Mouse (Mus musculus): ENCODE results near the gene Dnajc1.

DNA sequence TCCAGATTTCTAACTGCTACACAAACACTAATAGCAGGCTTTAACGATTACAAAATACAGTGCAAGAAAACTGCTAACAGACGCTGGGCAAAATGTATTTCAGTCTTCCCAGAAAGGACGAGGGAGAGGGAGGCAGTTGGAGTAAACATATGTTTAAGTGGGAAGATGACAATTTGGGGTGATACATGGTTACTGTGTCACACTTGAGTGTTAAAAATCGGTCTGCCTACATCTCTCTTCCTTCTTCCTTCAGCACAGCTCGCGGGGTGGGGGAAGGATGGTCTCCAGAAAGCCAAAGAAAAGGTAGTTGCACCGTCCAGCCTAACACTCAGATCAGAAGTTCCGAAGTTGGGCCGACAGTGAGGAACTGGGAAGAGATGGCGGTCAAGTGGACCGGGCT is 769 bp downstream of the Dnajc1 start:
- TF ChIP-seq CTCF (IDR thresholded peaks at IDR 0.05 in 2 of 3, conservative IDR thresholded peaks at IDR 0.05 in 1 of 3; ENCODE audit: control insufficient read depth in 1 of 3, insufficient read depth in 1 of 3, low read depth in 2 of 3, low read length in 3 of 3, poor library complexity in 1 of 3, severe bottlenecking in 1 of 3) (no peak), MXI1 (IDR thresholded peaks at IDR 0.05; ENCODE audit: low read depth, low read length) (no peak), EP300 (IDR thresholded peaks at IDR 0.05; ENCODE audit: low read depth in 1 of 2, low read length in 2 of 2) (no peak), HCFC1 (IDR thresholded peaks at IDR 0.05; ENCODE audit: low read depth, low read length) (no peak), MAX (IDR thresholded peaks at IDR 0.05; ENCODE audit: low read length) (no peak), POLR2A (IDR thresholded peaks at IDR 0.05; ENCODE audit: control insufficient read depth in 1 of 2, insufficient read depth in 1 of 2, low read depth in 1 of 2, low read length in 2 of 2, poor library complexity in 1 of 2) (no peak), CHD2 (IDR thresholded peaks at IDR 0.05; ENCODE audit: low read length) (no peak), TAL1 (IDR thresholded peaks at IDR 0.05; ENCODE audit: low read length) (no peak), KAT2A (conservative IDR thresholded peaks at IDR 0.05; ENCODE audit: low read depth, low read length) (no peak), TCF12 (IDR thresholded peaks at IDR 0.05; ENCODE audit: low read depth, low read length) (no peak), USF2 (IDR thresholded peaks at IDR 0.05; ENCODE audit: borderline replicate concordance in 1 of 2, insufficient read depth in 1 of 2, low read depth in 1 of 2, low read length in 2 of 2) (no peak)

Measured in MEL (cell line).